Mouse (Mus musculus) spleen, adult 18-20 months (tissue): ENCODE data around the gene Dbr1.
"Not testable (repeated sequence)": the region's sequence is repeated elsewhere in the genome, so short reads cannot be mapped to it uniquely, and the experiment has no call there.

Experiments used
- DNase-seq, 2 experiments: peaks; one replicate each; pipeline ENCODE4 v3.0.0; 2022; ENCODE audit warnings: mixed read lengths in 2 of 2

Gene Dbr1

DNA sequence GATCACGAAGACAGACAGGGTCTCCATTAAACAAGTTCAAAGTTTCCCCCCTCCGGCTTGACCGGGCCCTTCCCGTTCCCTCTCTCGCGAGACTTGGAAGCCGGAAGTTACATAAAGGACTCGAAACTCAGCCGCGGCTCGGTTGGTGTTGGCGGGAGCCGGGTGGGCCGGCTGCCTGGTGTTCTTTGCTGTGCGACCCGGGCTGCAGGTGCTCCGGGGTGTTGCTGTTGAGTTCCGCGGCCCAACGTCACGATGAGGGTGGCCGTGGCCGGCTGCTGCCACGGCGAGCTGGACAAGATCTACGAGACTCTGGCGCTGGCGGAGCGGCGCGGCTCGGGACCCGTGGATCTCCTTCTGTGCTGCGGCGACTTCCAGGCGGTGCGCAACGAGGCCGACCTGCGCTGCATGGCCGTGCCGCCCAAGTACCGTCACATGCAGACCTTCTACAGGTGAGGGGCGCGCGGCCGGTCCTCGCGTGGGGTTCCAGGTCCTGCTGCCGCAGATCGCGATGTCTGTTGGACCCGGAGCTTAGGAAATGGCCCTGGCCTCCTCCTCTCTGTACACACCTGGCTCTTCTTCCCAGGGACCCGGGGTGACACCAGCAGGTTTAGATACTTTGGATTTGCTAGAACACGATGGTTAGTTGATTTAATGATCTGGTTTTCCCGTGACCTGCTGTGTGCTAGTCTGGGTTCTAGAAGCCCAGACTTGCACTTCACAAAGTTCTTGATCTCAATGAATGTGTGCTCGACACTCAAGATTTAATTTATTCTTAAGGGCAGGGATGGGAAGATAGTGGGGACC lies at the start of gene Dbr1:
Gene Dbr1 (plus strand): TSS at position 123 of the 804 bp plus-strand sequence.
- DNase-seq = peak; percentile 80 to 89

- DNase-seq = no peak
These were observed 43.7 kb upstream of the Dbr1 start for GRCm38 (mm10) chr9:99531865-99532264.

GRCm38 (mm10) chr9:99546259-99546658 lies 29.3 kb upstream of the Dbr1 start:
- no peak for DNase-seq

GRCm38 (mm10) chr9:99552068-99552467 lies 23.5 kb upstream of the Dbr1 start:
- no peak for DNase-seq

DNA sequence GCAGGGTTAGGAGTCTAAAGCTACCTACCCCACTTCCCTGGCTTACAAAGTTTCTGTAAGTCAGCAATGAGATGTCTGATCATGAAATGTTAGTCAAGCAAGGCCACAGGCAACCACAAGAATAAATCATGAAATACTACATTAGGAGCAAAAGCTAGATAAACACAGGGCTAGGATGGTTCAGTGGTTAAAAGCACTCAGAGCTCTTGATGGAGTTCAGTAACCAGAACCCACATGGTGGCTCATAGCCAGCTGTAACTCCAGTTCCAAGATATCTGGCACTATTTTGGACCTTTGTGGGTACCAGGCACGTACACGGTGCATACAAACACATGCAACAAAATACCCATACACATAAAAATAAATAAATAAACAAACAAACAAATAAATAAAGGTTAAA lies 22.6 kb upstream of the Dbr1 start:
- DNase-seq = no peak

GRCm38 (mm10) chr9:99554052-99554451 lies 21.5 kb upstream of the Dbr1 start:
- DNase-seq = no peak

GRCm38 (mm10) chr9:99555253-99555652 lies 20.3 kb upstream of the Dbr1 start:
- no peak for DNase-seq

GRCm38 (mm10) chr9:99557580-99558300 lies 17.9 kb upstream of the Dbr1 start:
- no peak for DNase-seq

GRCm38 (mm10) chr9:99558824-99559556 lies 16.6 kb upstream of the Dbr1 start:
- no peak for DNase-seq

DNA sequence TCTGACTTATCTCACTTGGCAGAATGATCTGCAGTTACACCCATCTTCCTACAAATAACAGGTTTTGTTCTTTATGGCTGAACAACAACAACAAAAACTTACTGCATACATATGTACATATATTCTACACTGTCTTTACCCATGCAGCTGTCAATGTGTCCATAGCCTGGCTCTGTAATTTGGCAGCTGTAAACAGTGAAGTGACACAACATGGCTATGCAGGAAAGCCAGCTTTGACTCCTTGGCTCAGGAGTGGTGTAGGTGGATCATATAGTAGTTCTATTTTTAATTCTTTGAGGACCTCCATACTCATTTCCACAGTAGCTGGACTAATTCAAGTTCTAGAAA lies 16.1 kb upstream of the Dbr1 start:
- DNase-seq = no peak

- DNase-seq = no peak
These were observed 15.2 kb upstream of the Dbr1 start for GRCm38 (mm10) chr9:99560389-99560788.

- peak; percentile 35 to 67 for DNase-seq
These were observed 11.9 kb upstream of the Dbr1 start for GRCm38 (mm10) chr9:99563714-99564113.

DNA sequence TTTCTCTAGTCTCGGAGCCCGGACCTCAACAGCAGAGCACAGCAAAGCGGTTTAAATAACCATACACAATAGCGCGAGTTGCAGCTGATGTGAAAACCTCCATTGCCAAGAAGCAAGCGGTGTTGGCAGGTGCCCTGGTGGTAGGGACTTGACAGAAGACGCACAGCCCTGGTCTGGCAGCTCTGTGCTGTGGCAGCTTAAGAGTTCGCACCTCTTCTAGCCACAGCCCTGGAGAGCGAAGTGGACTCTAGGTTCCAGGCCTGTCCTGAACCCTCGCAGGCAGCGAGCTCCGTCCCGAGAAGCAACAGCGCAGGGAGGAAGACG lies 7.6 kb upstream of the Dbr1 start:
- no peak for DNase-seq

DNA sequence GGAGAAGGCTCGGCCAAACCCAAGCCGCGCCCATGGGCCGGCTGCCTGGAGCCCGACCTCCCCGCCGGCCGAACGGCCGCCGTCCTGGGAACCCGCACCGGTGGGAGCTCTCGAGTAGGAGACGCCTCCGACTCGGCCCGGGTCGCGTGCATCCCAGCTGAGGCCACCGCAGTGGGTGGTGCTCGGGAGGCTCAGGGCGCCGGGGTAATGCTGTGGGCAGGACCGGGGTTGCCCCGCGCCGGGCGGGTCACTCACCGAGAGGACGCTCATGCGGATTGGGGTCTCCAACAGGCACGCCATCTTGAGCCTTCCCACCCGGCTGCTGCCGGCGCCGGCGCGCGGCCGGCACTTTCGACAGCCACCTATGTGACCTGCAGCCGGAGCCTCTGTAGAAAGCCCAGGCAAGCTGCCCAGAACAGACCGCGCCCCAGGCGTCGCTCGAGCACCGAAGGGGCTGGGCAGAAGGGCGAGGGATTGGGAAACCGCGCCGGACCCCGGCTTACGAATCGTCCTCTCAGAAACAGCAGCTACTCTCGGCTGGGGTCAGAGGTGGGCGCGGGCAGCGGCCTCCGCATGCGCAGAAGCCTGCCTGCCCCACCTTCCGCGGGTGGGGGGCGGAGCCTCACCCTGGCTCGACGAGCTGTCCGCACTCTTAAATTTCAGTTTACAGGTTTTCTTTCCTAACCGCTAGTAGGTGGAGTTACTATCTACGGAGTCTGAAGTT lies 7.1 kb upstream of the Dbr1 start, which contains the start of gene Armc8:
Gene Armc8 (minus strand): TSS at position 553 of the 724 bp plus-strand sequence.
- peak; percentile 85 to 92 for DNase-seq

DNA sequence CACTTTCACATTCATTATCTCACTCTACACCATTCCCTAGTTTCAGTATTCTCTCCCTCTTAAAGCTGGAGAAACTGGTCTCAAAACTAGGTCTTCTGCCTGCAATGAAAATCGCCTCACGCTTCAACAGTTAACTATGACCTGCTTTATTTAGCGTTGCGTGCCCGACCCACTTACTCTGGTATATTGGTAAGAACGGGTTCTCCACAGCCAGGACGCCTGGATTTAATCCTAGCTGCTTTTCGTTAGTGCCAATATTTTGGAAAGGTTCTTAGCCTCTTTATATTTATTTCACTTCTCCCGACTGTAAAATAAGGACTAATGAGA lies 6.6 kb upstream of the Dbr1 start:
- DNase-seq = no peak

DNA sequence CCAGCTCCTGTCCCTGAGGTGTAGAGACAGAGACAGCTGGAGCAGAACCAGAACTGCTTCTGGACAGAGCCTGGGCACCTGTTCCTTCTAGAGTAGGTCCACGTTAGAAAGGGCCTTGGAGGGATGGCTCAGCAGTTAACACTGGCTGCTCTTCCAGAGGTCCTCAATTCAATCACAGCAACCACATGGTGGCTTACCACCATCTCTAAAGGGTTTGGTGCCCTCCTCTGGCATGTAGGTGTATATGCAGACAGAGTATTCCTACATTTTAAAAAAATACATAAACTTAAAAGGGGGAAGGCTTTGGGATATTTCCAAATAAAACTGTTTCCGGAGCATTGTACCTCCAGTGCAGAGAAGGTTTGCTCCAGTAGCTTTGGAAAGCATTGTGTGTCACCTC lies 5.1 kb downstream of the Dbr1 start:
- DNase-seq = peak in 1 of 2 experiments; percentile 22

DNA sequence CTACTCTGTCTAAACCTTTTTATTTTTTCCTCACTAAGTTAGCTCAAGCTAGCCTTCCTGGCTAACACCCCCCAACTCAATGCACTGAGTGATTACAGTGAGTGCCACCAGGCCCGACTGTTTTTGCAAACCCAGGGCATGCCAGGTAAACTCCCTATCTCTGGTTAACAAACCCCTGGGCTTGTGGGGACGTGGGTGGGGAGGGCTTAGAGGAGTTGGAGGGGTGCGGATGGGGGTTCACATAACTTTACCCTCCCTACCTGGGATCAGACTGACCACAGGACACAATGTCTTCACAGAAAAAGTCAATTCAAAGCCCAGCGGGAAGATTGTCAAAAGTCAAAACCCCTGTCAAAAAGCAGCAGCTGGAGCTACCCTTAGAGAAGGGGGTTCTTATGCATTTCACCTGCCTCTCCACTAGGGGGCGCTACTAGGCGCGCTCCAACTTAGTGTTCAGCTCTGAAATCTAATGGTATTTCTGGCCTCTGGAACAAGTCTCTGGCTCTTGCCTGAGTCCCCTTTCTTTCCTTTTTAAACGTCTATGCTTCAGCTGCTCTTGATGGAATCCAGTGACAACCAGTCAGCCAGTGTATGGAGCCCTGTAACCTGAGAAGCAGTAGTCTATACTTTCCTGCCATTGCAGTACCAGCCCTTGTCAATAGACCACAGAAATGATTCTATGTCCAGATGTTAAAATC lies 12.1 kb downstream of the Dbr1 start:
- peak in 1 of 2 experiments; percentile 41 for DNase-seq

- DNase-seq = no peak
These were observed 15.5 kb downstream of the Dbr1 start for GRCm38 (mm10) chr9:99591144-99591543.

- DNase-seq = not testable (repeated sequence)
These were observed 23.5 kb downstream of the Dbr1 start for GRCm38 (mm10) chr9:99599127-99599526.

GRCm38 (mm10) chr9:99603566-99603965 lies 28.0 kb downstream of the Dbr1 start:
- no peak for DNase-seq

DNA sequence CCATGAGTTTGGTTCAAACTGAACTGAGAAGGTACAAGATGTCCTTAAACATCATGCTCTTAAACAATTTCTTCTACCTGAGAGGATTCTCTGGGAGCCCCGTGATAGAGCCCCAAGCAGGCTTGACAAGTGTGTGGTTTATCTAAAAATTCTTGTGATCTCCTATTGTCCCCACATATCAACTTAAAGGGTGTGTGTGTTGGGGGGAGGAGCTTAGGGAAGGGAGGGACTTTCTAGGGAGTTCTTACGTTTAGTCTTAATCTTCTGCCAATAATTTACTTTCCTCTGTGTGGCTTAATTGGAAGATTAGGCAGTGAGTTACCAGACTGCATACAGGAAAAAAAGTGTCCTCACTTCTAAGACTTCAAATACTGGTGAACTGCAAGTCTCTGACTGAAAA lies 36.6 kb downstream of the Dbr1 start, which contains the start of gene A4gnt:
Gene A4gnt (plus strand): TSS at position 301 of the 400 bp plus-strand sequence.
- DNase-seq = no peak

- DNase-seq = no peak
These were observed 44.1 kb downstream of the Dbr1 start for GRCm38 (mm10) chr9:99619688-99620087.
